Mouse (Mus musculus) kidney, adult 2 months (tissue): ENCODE data around the gene Plekhm2. TPM values are rescaled to one million over a fixed set of nuclear protein-coding genes. Genes with fewer than 3 reads are reported as not detected.

Experiments used
- DNase-seq: peaks from one replicate; pipeline ENCODE4 v3.0.0; 2021
- H3K27ac ChIP-seq: fragments of 200-500 bp; 2 replicates; pipeline ENCODE4 v1.5.1; 2012; ENCODE audit warnings: low read depth, low read length, control low read depth, inconsistent platforms; ENCODE audit not compliant: insufficient read depth
- H3K27me3 ChIP-seq: fragments of 200-500 bp; replicated peaks from 2 replicates; pipeline ENCODE4 v1.6.1; 2012; ENCODE audit warnings: mild to moderate bottlenecking, moderate library complexity, low read length, inconsistent platforms; ENCODE audit not compliant: control insufficient read depth, insufficient read depth
- H3K36me3 ChIP-seq: fragments of 200-500 bp; 2 replicates; pipeline ENCODE4 v1.6.1; 2012; ENCODE audit warnings: mild to moderate bottlenecking, moderate library complexity, low read length, inconsistent platforms; ENCODE audit not compliant: control insufficient read depth, insufficient read depth
- H3K4me1 ChIP-seq: fragments of 200-500 bp; 2 replicates; pipeline ENCODE4 v1.6.1; 2011; ENCODE audit warnings: low read length; ENCODE audit not compliant: control insufficient read depth, insufficient read depth
- H3K4me3 ChIP-seq: fragments of 200-500 bp; 2 replicates; pipeline ENCODE4 v1.5.1; 2011; ENCODE audit warnings: mild to moderate bottlenecking, low read depth, low read length, control low read depth; ENCODE audit not compliant: insufficient read depth
- CTCF ChIP-seq: fragments of 200-500 bp; conservative IDR thresholded peaks from 2 replicates; pipeline ENCODE4 v1.5.1; 2011; ENCODE audit warnings: low read depth, mild to moderate bottlenecking, control low read depth, low read length, moderate library complexity, mixed read lengths; ENCODE audit not compliant: insufficient read depth, insufficient read length
- POLR2A ChIP-seq: fragments of 200-500 bp; IDR thresholded peaks from one replicate; pipeline ENCODE4 v1.6.1; 2011; ENCODE audit warnings: low read depth, low read length, control low read depth
- WGBS: fragments of 180-500 bp; shearing (Covaris S2); methylation state at CpG from one replicate; pipeline ENCODE4 v1.1.7; 2018; 5-methylcytosine and 5-hydroxymethylcytosine counted together
- polyA plus RNA-seq: library from polyadenylated mRNA; depleted of rRNA; stranded (reverse); fragments of >200 nt; gene quantifications from 2 replicates; pipeline ENCODE4 v1.2.3, GENCODE M21; 2012

Plekhm2 gene
- polyA plus RNA-seq, 1 experiment: 79.7 TPM

GRCm38 (mm10) chr4:141631250-141631649 is 33.4 kb downstream of the Plekhm2 start:
- Histone ChIP-seq H3K27ac (no peak overlapping the region), H3K4me1 (no peaks in the 10 kb centered on the region), H3K4me3 (no peak overlapping the region), H3K27me3 (no peaks in the 10 kb centered on the region), H3K36me3 (peaks cover 13% of the 10 kb centered on the region)
- 93% methylated on average over 20 of the region's 20 CpGs for WGBS
- TF ChIP-seq POLR2A: no peak
- no peak for TF ChIP-seq CTCF
- DNase-seq: no peak

GRCm38 (mm10) chr4:141630021-141630420 is 34.7 kb downstream of the Plekhm2 start:
- H3K27me3 ChIP-seq: no peaks in the 10 kb centered on the region
- H3K4me1 ChIP-seq: no peaks in the 10 kb centered on the region
- H3K36me3 ChIP-seq: peaks cover 13% of the 10 kb centered on the region
- TF ChIP-seq POLR2A: no peak
- no peak for TF ChIP-seq CTCF
- H3K4me3 ChIP-seq: no peak overlapping the region
- 91% methylated on average over 11 of the region's 11 CpGs for WGBS
- H3K27ac ChIP-seq: no peak overlapping the region
- DNase-seq: no peak

GRCm38 (mm10) chr4:141628661-141629060 is 36.0 kb downstream of the Plekhm2 start:
- whole genome bisulfite sequencing: 84% methylated on average over 14 of the region's 14 CpGs
- Histone ChIP-seq H3K4me1 (peaks cover 7% of the 10 kb centered on the region), H3K4me3 (no peak overlapping the region), H3K27ac (no peak overlapping the region), H3K36me3 (peaks cover 11% of the 10 kb centered on the region), H3K27me3 (no peaks in the 10 kb centered on the region)
- TF ChIP-seq POLR2A (no peak), CTCF (no peak)
- no peak for DNase-seq

- no peak for TF ChIP-seq POLR2A
- no peak for TF ChIP-seq CTCF
- peaks cover 10% of the 10 kb centered on the region for H3K4me1 ChIP-seq
- DNase-seq: no peak
- H3K27ac ChIP-seq: no peak overlapping the region
- peaks cover 11% of the 10 kb centered on the region for H3K36me3 ChIP-seq
- no peaks in the 10 kb centered on the region for H3K27me3 ChIP-seq
- no peak overlapping the region for H3K4me3 ChIP-seq
- 80% methylated on average over 5 of the region's 5 CpGs for WGBS
Observed at GRCm38 (mm10) chr4:141627502-141627901, 37.2 kb downstream of the Plekhm2 start.

GRCm38 (mm10) chr4:141625774-141626550 is 38.7 kb downstream of the Plekhm2 start:
- Histone ChIP-seq H3K4me3 (no peak overlapping the region), H3K4me1 (peaks cover 10% of the 10 kb centered on the region), H3K36me3 (peaks cover 2% of the 10 kb centered on the region), H3K27me3 (no peaks in the 10 kb centered on the region), H3K27ac (no peak overlapping the region)
- 92% methylated on average over 16 of the region's 16 CpGs for WGBS
- DNase-seq: no peak
- TF ChIP-seq CTCF (no peak), POLR2A (no peak)

GRCm38 (mm10) chr4:141624983-141625773 is 39.5 kb downstream of the Plekhm2 start:
- Histone ChIP-seq H3K36me3 (peaks cover 2% of the 10 kb centered on the region; the same call in 1 of the 2 replicates), H3K27me3 (no peaks in the 10 kb centered on the region), H3K4me3 (no peak overlapping the region), H3K4me1 (peaks cover 10% of the 10 kb centered on the region), H3K27ac (no peak overlapping the region)
- 76% methylated on average over 19 of the region's 19 CpGs for WGBS
- peak; percentile 71 for DNase-seq
- TF ChIP-seq POLR2A (no peak), CTCF (peak; percentile 78)

GRCm38 (mm10) chr4:141624134-141624533 is 40.6 kb downstream of the Plekhm2 start:
- Histone ChIP-seq H3K27ac (peak overlapping the region; percentile 66), H3K4me3 (no peak overlapping the region), H3K4me1 (peaks cover 10% of the 10 kb centered on the region), H3K27me3 (no peaks in the 10 kb centered on the region), H3K36me3 (no peaks in the 10 kb centered on the region; the same call in 1 of the 2 replicates)
- DNase-seq: no peak
- WGBS: 83% methylated on average over 8 of the region's 8 CpGs
- no peak for TF ChIP-seq CTCF
- TF ChIP-seq POLR2A: no peak
